Mouse (Mus musculus): ENCODE results near the gene Klf6. TPM values are rescaled to one million over a fixed set of nuclear protein-coding genes. Genes with fewer than 3 reads are reported as not detected.

Klf6 gene
- total and polyA plus RNA-seq, 3 experiments = 6.6 to 21.0 (median 15.8) TPM

GRCm38 (mm10) chr13:5862003-5862625 is 832 bp downstream of the Klf6 start (continued):
- TF ChIP-seq CHD1 (IDR thresholded peaks at IDR 0.05; ENCODE audit: low read depth, low read length) (0 out of 2 replicates have a peak, but pooled peaks have one; percentile 61), JUN (IDR thresholded peaks at IDR 0.05; ENCODE audit: insufficient read depth, low read depth, low read length) (no peak), BHLHE40 (IDR thresholded peaks at IDR 0.05; ENCODE audit: low read depth, low read length) (peak; percentile 65), MAX (IDR thresholded peaks at IDR 0.05; ENCODE audit: low read length) (no peak), HCFC1 (IDR thresholded peaks at IDR 0.05; ENCODE audit: low read depth, low read length) (no peak), MEF2A (IDR thresholded peaks at IDR 0.05; ENCODE audit: borderline replicate concordance, low read depth, low read length) (no peak), ELF1 (IDR thresholded peaks at IDR 0.05; ENCODE audit: low read depth, low read length) (no peak), POLR2AphosphoS2 (IDR thresholded peaks at IDR 0.05; ENCODE audit: low read depth, low read length) (no peak)

- dilution Hi-C loops (cut with MboI; ENCODE audit: extremely low pct_ligation_motif_present, extremely low pct_unique_long_range_greater_than_20kb, low sequenced_read_pairs) (no loop called here), in situ Hi-C loops (cut with MboI; ENCODE audit: low pct_ligation_motif_present, low pct_unique_long_range_greater_than_20kb, low sequenced_read_pairs) (loop anchor here (10.0 to 25.0 kb wide), 2 partner anchors 612 to 774 kb away; partner anchors contain the start of gene Pfkp)
- Histone ChIP-seq H3K4me2 (ENCODE audit: insufficient read depth, low read depth, poor library complexity, severe bottlenecking) (peak overlapping the region; percentile 85), H3K36me3 (replicated peaks in 1 of 2; ENCODE audit: control insufficient read depth in 1 of 2, insufficient read depth in 1 of 2, low read length in 1 of 2) (peaks cover 26 to 30% of the 10 kb centered on the region in 2 experiments), H3K4me1 (ENCODE audit: control insufficient read depth in 1 of 2, insufficient read depth in 2 of 2) (peaks cover 7 to 21% of the 10 kb centered on the region in 2 experiments; a peak in 3 of 4 replicates), H3K27ac (ENCODE audit: insufficient read depth, low read depth) (peak overlapping the region; percentile 24; the same call in 1 of the 2 replicates), H3K4me3 (replicated peaks in 1 of 3; ENCODE audit: low read depth in 2 of 3, low read length in 2 of 3, poor library complexity in 1 of 3) (peak overlapping the region; percentile 73 to 99 (median 82)), H3K9me3 (replicated peaks; ENCODE audit: low read length) (no peaks in the 10 kb centered on the region), H3K79me2 (replicated peaks; ENCODE audit: control insufficient read depth, extremely low read depth, insufficient read depth, poor library complexity, severe bottlenecking) (peaks cover 33% of the 10 kb centered on the region), H3K27me3 (replicated peaks) (no peaks in the 10 kb centered on the region), H3K9ac (ENCODE audit: insufficient read depth, low read depth) (peak overlapping the region; percentile 78)
- DNase-seq (ENCODE audit: extremely low read depth) = peak; percentile 8
- TF ChIP-seq RCOR1 (conservative IDR thresholded peaks at IDR 0.05; ENCODE audit: low read depth, low read length) (no peak), SMC3 (IDR thresholded peaks at IDR 0.05; ENCODE audit: low read depth, low read length) (no peak), BHLHE40 (IDR thresholded peaks at IDR 0.05; ENCODE audit: low read depth, low read length) (no peak), ETS1 (conservative IDR thresholded peaks at IDR 0.05; ENCODE audit: low read depth, low read length) (no peak), EP300 (IDR thresholded peaks at IDR 0.05; ENCODE audit: low read length) (0 out of 2 replicates have a peak, but pooled peaks have one; percentile 0), JUN (IDR thresholded peaks at IDR 0.05; ENCODE audit: insufficient read depth, low read depth, low read length) (no peak), USF2 (conservative IDR thresholded peaks at IDR 0.05; ENCODE audit: low read depth, low read length) (no peak), E2F4 (IDR thresholded peaks at IDR 0.05; ENCODE audit: insufficient replicate concordance, low read depth, low read length) (no peak), CHD1 (IDR thresholded peaks at IDR 0.05; ENCODE audit: low read depth, low read length) (peak; percentile 54), NELFE (IDR thresholded peaks at IDR 0.05; ENCODE audit: low read depth, low read length) (no peak), IRF4 (IDR thresholded peaks at IDR 0.05; ENCODE audit: low read depth, low read length) (no peak), TBP (conservative IDR thresholded peaks at IDR 0.05; ENCODE audit: low read depth, low read length) (0 out of 2 replicates have a peak, but pooled peaks have one; percentile 13)
Observed at GRCm38 (mm10) chr13:5862626-5863407, 1.5 kb downstream of the Klf6 start.
